Mouse (Mus musculus): ENCODE data around the gene Dgke. TPM values are rescaled to one million over a fixed set of nuclear protein-coding genes. Genes with fewer than 3 reads are reported as not detected.

Dgke gene
- total and polyA plus RNA-seq, 3 experiments = 4.8 to 17.0 (median 13.4) TPM

DNA sequence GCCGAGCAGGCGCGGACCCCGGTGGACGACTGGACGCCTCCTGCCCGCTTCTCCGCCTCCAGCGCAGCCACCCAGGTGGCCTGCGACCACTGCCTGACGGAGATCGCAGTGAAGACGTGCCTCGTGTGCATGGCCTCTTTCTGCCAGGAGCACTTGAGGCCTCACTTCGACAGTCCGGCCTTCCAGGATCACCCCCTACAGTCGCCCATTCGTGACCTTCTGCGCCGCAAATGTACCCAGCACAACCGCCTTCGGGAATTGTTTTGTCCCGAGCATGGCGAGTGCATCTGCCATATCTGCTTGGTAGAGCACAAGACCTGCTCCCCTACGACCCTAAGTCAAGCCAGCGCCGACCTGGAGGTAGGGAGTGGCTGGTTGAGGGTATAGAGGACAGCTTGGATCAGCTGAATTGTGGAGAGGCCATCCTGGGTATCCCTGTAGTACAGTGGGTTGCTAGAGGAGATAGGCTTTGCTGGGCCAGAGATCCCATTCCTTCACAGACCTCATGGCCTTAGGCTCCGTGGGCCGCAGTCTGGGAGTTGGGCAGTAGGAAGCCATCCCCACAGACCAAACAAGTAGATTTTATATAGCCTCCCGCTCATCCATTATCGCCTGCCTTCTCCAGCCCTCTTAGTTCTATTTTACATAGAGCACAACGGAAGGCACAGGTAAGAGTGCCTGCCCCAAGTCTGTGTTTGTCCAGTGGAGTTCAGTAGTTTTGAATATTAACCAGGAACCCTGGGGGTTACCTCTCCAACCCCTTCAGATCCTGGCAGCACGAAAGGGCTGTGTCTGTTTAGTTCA, 66.7 kb downstream of the Dgke start:
- H3K4me1 ChIP-seq (ENCODE audit: control insufficient read depth in 1 of 2, insufficient read depth in 2 of 2) = peaks cover 26 to 61% of the 10 kb centered on the region in 2 experiments
- H3K27ac ChIP-seq (ENCODE audit: insufficient read depth, low read depth) = peak overlapping the region; percentile 7
- H3K79me2 ChIP-seq (replicated peaks; ENCODE audit: control insufficient read depth, extremely low read depth, insufficient read depth, poor library complexity, severe bottlenecking) = peaks cover 37% of the 10 kb centered on the region
- peak overlapping the region; percentile 58 for H3K4me2 ChIP-seq (ENCODE audit: insufficient read depth, low read depth, poor library complexity, severe bottlenecking)
- dilution Hi-C loops (cut with MboI; ENCODE audit: extremely low pct_ligation_motif_present, extremely low pct_unique_long_range_greater_than_20kb, low sequenced_read_pairs) = no loop called here
- peak overlapping the region; percentile 50 for H3K9ac ChIP-seq (ENCODE audit: insufficient read depth, low read depth)
- TF ChIP-seq ZNF384 (IDR thresholded peaks at IDR 0.05; ENCODE audit: low read depth, low read length) = no peak
- TF ChIP-seq ZKSCAN1 (IDR thresholded peaks at IDR 0.05; ENCODE audit: borderline replicate concordance, low read depth, low read length) = no peak
- peak; percentile 30; the same call in 1 of the 2 replicates for TF ChIP-seq CHD1 (IDR thresholded peaks at IDR 0.05; ENCODE audit: low read depth, low read length)
- peak; percentile 44; the same call in 1 of the 2 replicates for TF ChIP-seq SIN3A (IDR thresholded peaks at IDR 0.05; ENCODE audit: low read length)
- H3K36me3 ChIP-seq (replicated peaks in 1 of 2; ENCODE audit: control insufficient read depth in 1 of 2, insufficient read depth in 1 of 2, low read length in 1 of 2) = peaks cover 5 to 36% of the 10 kb centered on the region in 2 experiments
- no peaks in the 10 kb centered on the region for H3K9me3 ChIP-seq (replicated peaks; ENCODE audit: low read length)
- peak overlapping the region; percentile 76 to 85 (median 84) for H3K4me3 ChIP-seq (replicated peaks in 1 of 3; ENCODE audit: low read depth in 2 of 3, low read length in 2 of 3, poor library complexity in 1 of 3)
- no peaks in the 10 kb centered on the region for H3K27me3 ChIP-seq (replicated peaks)
- in situ Hi-C loops (cut with MboI; ENCODE audit: low pct_ligation_motif_present, low pct_unique_long_range_greater_than_20kb, low sequenced_read_pairs) = loop anchor here (5.0 to 10.0 kb wide), 2 partner anchors 37 to 305 kb away; partner anchors contain the start of gene Nog
- no peak for DNase-seq (ENCODE audit: extremely low read depth)

DNA sequence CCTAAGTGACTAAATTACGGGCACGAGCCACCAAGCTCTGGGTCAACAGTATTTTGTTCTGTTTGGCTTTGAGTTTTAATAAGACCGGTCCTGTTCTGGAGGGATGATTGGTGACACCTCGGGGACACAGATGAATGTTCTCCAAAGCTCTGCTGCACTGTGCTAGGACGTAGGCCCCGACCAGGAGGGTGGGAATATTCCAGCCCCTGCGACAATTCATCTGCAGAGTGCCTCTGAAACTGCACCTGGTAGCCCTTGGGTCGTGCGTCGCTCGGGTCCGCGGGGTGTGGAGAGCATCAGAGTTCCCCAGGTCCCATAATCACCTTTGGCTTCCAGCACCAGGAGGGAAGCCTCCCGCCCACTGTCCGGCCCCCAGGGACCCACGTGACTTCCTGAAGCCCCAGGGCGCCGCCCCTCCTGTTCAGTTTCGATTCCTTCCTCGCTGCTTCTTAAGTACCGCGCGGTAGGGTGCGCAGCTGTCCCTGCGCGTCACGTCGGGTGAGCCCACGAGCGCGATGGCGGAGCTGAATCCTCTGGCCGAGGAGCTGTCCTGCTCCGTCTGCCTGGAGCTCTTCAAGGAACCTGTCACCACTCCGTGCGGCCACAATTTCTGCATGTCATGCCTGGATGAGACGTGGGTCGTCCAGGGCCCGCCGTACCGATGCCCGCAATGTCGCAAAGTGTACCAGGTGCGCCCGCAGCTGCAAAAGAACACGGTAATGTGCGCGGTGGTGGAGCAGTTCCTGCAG, 67.5 kb downstream of the Dgke start, which contains the start of gene Trim25:
TSS of gene Trim25 (plus strand) at position 403 of the 749 bp plus-strand sequence.
- Histone ChIP-seq H3K36me3 (replicated peaks in 1 of 2; ENCODE audit: control insufficient read depth in 1 of 2, insufficient read depth in 1 of 2, low read length in 1 of 2) (peaks cover 0 to 30% of the 10 kb centered on the region in 2 experiments), H3K4me1 (ENCODE audit: control insufficient read depth in 1 of 2, insufficient read depth in 2 of 2) (peaks cover 22 to 61% of the 10 kb centered on the region in 2 experiments), H3K4me2 (ENCODE audit: insufficient read depth, low read depth, poor library complexity, severe bottlenecking) (peak within 1 kb of the TSS; percentile 72), H3K9me3 (replicated peaks; ENCODE audit: low read length) (no peaks in the 10 kb centered on the region), H3K27me3 (replicated peaks) (no peaks in the 10 kb centered on the region), H3K9ac (ENCODE audit: insufficient read depth, low read depth) (peak within 1 kb of the TSS; percentile 50), H3K27ac (ENCODE audit: insufficient read depth, low read depth) (peak within 1 kb of the TSS; percentile 7), H3K4me3 (replicated peaks in 1 of 3; ENCODE audit: low read depth in 2 of 3, low read length in 2 of 3, poor library complexity in 1 of 3) (peak within 1 kb of the TSS; percentile 76 to 85 (median 84)), H3K79me2 (replicated peaks; ENCODE audit: control insufficient read depth, extremely low read depth, insufficient read depth, poor library complexity, severe bottlenecking) (peaks cover 37% of the 10 kb centered on the region)
- dilution Hi-C loops (cut with MboI; ENCODE audit: extremely low pct_ligation_motif_present, extremely low pct_unique_long_range_greater_than_20kb, low sequenced_read_pairs) (no loop called here), in situ Hi-C loops (cut with MboI; ENCODE audit: low pct_ligation_motif_present, low pct_unique_long_range_greater_than_20kb, low sequenced_read_pairs) (loop anchor here (10.0 kb wide), 1 partner anchor 306 kb away; the partner anchor contains the start of gene Nog)
- peak; percentile 99 for DNase-seq (ENCODE audit: extremely low read depth)
- peak; percentile 96 for TF ChIP-seq POLR2AphosphoS2 (IDR thresholded peaks at IDR 0.05; ENCODE audit: low read depth, low read length)
- peak; percentile 79 for TF ChIP-seq MEF2A (IDR thresholded peaks at IDR 0.05; ENCODE audit: borderline replicate concordance, low read depth, low read length)
- peak; percentile 98 for TF ChIP-seq TCF12 (IDR thresholded peaks at IDR 0.05; ENCODE audit: low read depth, low read length)
- peak; percentile 36 for TF ChIP-seq SMC3 (IDR thresholded peaks at IDR 0.05; ENCODE audit: low read depth, low read length)
- peak; percentile 86 for TF ChIP-seq NRF1 (IDR thresholded peaks at IDR 0.05; ENCODE audit: low read depth, low read length)
- peak; percentile 89 for TF ChIP-seq ETS1 (conservative IDR thresholded peaks at IDR 0.05; ENCODE audit: low read depth, low read length)
- no peak for TF ChIP-seq JUND (conservative IDR thresholded peaks at IDR 0.05; ENCODE audit: low read depth, low read length)
- peak; percentile 89 for TF ChIP-seq MYC (IDR thresholded peaks at IDR 0.05; ENCODE audit: low read depth, low read length)
- TF ChIP-seq CHD1 (IDR thresholded peaks at IDR 0.05; ENCODE audit: low read depth, low read length) = peak; percentile 87; the same call in 1 of the 2 replicates
- peak; percentile 12 for TF ChIP-seq RAD21 (IDR thresholded peaks at IDR 0.05; ENCODE audit: low read depth, low read length)
- no peak for TF ChIP-seq PAX5 (IDR thresholded peaks at IDR 0.05; ENCODE audit: low read length)
- peak; percentile 84; the same call in 1 of the 2 replicates for TF ChIP-seq E2F4 (IDR thresholded peaks at IDR 0.05; ENCODE audit: insufficient replicate concordance, low read depth, low read length)
- peak; percentile 50; the same call in 1 of the 2 replicates for TF ChIP-seq MAFK (IDR thresholded peaks at IDR 0.05; ENCODE audit: insufficient replicate concordance, low read length)
- no peak for TF ChIP-seq ZC3H11A (IDR thresholded peaks at IDR 0.05; ENCODE audit: low read depth, low read length)
- TF ChIP-seq ZMIZ1 (IDR thresholded peaks at IDR 0.05; ENCODE audit: low read depth, low read length) = peak; percentile 97
- peak; percentile 98 for TF ChIP-seq POLR2A (IDR thresholded peaks at IDR 0.05; ENCODE audit: low read depth, low read length)
- peak; percentile 96 for TF ChIP-seq USF1 (IDR thresholded peaks at IDR 0.05; ENCODE audit: low read depth, low read length)
- TF ChIP-seq BHLHE40 (IDR thresholded peaks at IDR 0.05; ENCODE audit: low read depth, low read length) = peak; percentile 97
- peak; percentile 95 for TF ChIP-seq MAZ (IDR thresholded peaks at IDR 0.05; ENCODE audit: low read depth, low read length)
- TF ChIP-seq UBTF (IDR thresholded peaks at IDR 0.05; ENCODE audit: low read depth, low read length) = peak; percentile 86
- TF ChIP-seq ELF1 (IDR thresholded peaks at IDR 0.05; ENCODE audit: low read depth, low read length) = peak; percentile 81
- peak in 1 of 2 experiments; percentile 49; a peak in 2 of 4 replicates for TF ChIP-seq CTCF (conservative IDR thresholded peaks at IDR 0.05 in 1 of 2, IDR thresholded peaks at IDR 0.05 in 1 of 2; ENCODE audit: low read depth in 2 of 2, low read length in 2 of 2)
- TF ChIP-seq HCFC1 (IDR thresholded peaks at IDR 0.05; ENCODE audit: low read depth, low read length) = peak; percentile 62
- peak; percentile 92 for TF ChIP-seq TBP (conservative IDR thresholded peaks at IDR 0.05; ENCODE audit: low read depth, low read length)
- TF ChIP-seq USF2 (conservative IDR thresholded peaks at IDR 0.05; ENCODE audit: low read depth, low read length) = peak; percentile 96
- TF ChIP-seq MAX (IDR thresholded peaks at IDR 0.05; ENCODE audit: low read length) = peak; percentile 97
